Mouse (Mus musculus): Measurements from ENCODE around the gene Klk1b21. TPM values are rescaled to one million over a fixed set of nuclear protein-coding genes. Genes with fewer than 3 reads are reported as not detected.
"Not testable (repeated sequence)": the region's sequence is repeated elsewhere in the genome, so short reads cannot be mapped to it uniquely, and the experiment has no call there.

Klk1b21 gene
- total RNA-seq (2021), result not detected
- long read RNA-seq, experiment 1, result 0 reads
- long read RNA-seq, experiment 2, result 0 reads

- DNase-seq; intact Hi-C loops (cut with DNase I): not testable (repeated sequence)
Observed at GRCm38 (mm10) chr7:44102028-44102427, at the start of gene Klk1b21. Gene Klk1b21, plus strand, starts transcription at chr7:44102328.

GRCm38 (mm10) chr7:44072117-44072516 is 30.0 kb upstream of the Klk1b21 start:
- DNase-seq, result no peak
- intact Hi-C loops (cut with DNase I), result no loop called here

GRCm38 (mm10) chr7:44077703-44078102 is 24.4 kb upstream of the Klk1b21 start:
- intact Hi-C loops (cut with DNase I), result no loop called here
- no peak for DNase-seq

GRCm38 (mm10) chr7:44096111-44096510 is 6.0 kb upstream of the Klk1b21 start:
- intact Hi-C loops (cut with DNase I), result no loop called here
- no peak for DNase-seq

GRCm38 (mm10) chr7:44112373-44112772 is 10.2 kb downstream of the Klk1b21 start, which contains the start of gene Klk1b22:
Gene Klk1b22, plus strand, starts transcription at chr7:44112673.
- intact Hi-C loops (cut with DNase I), result no loop called here

GRCm38 (mm10) chr7:44123445-44123844 is 21.3 kb downstream of the Klk1b21 start:
- no peak for DNase-seq
- intact Hi-C loops (cut with DNase I), result no loop called here

More at GRCm38 (mm10) chr7:44112373-44112772, 10.2 kb downstream of the Klk1b21 start, which contains the start of gene Klk1b22:
- no peak for DNase-seq

GRCm38 (mm10) chr7:44136467-44136866 is 34.3 kb downstream of the Klk1b21 start, which contains the start of gene Klk1b16:
Gene Klk1b16, plus strand, starts transcription at chr7:44136767.
- DNase-seq, result no peak
- intact Hi-C loops (cut with DNase I), result no loop called here

Other genes starting within 250 kb of the Klk1b21 start
- not detected for gene Klk4, start 221.2 kb upstream of the Klk1b21 start, total RNA-seq (2021)
- gene Klk15, start 168.6 kb upstream of the Klk1b21 start, total RNA-seq (2021), result not detected
- not detected for gene Klk1b8, start 151.7 kb upstream of the Klk1b21 start, total RNA-seq (2021)
- gene Klk1b1, start 135.6 kb upstream of the Klk1b21 start, total RNA-seq (2021), result not detected
- gene Klk1b9, start 126.3 kb upstream of the Klk1b21 start, total RNA-seq (2021), result not detected
- not detected for gene Klk1b11, start 106.5 kb upstream of the Klk1b21 start, total RNA-seq (2021)
- not detected for gene Klk1b26, start 90.2 kb upstream of the Klk1b21 start, total RNA-seq (2021)
- gene Klk1b27, start 50.0 kb upstream of the Klk1b21 start, total RNA-seq (2021), result not detected
- gene Klk1b22, start 10.3 kb downstream of the Klk1b21 start, total RNA-seq (2021), result not detected
- not detected for gene Klk1b16, start 34.4 kb downstream of the Klk1b21 start, total RNA-seq (2021)
- not detected for gene Klk1b24, start 85.9 kb downstream of the Klk1b21 start, total RNA-seq (2021)
- not detected for gene Klk1b3, start 95.9 kb downstream of the Klk1b21 start, total RNA-seq (2021)
- gene Klk1b4, start 105.1 kb downstream of the Klk1b21 start, total RNA-seq (2021), result not detected
- gene Klk1b5, start 113.6 kb downstream of the Klk1b21 start, total RNA-seq (2021), result not detected
- gene Klk1, start 123.0 kb downstream of the Klk1b21 start, total RNA-seq (2021), result under 1 TPM in 1 of 2 experiments, not detected in 1; 0.32 TPM
- gene Gm36864, start 133.8 kb downstream of the Klk1b21 start, total RNA-seq (2021), result not detected
- under 1 TPM; 0.29 to 0.56 TPM for gene 1700028J19Rik, start 144.4 kb downstream of the Klk1b21 start, total RNA-seq (2021)
- gene 2410002F23Rik, start 144.4 kb downstream of the Klk1b21 start, total RNA-seq (2021), result 10 to 100 TPM; 18.2 to 18.8 TPM
- gene Acp4, start 155.1 kb downstream of the Klk1b21 start, total RNA-seq (2021), result not detected
- gene Gm15517, start 159.1 kb downstream of the Klk1b21 start, total RNA-seq (2021), result not detected
- under 1 TPM; 0.84 to 0.88 TPM for gene Clec11a, start 204.6 kb downstream of the Klk1b21 start, total RNA-seq (2021)
- gene Shank1, start 207.9 kb downstream of the Klk1b21 start, total RNA-seq (2021), result 1 to 10 TPM; 1.0 to 1.4 TPM